Mouse (Mus musculus) T-helper 2 cell (primary cell): ENCODE data around the gene Arhgef25.
"Not testable (repeated sequence)": the region's sequence is repeated elsewhere in the genome, so short reads cannot be mapped to it uniquely, and the experiment has no call there.

Experiments used
- in situ Hi-C: fragments of 300-600 bp; cut with MboI, MseI; formaldehyde crosslinking; loops from one replicate; pipeline ENCODE4 v1.15.1; 2025; ENCODE audit warnings: high pct_unique_total_duplicates

The Arhgef25 gene

GRCm38 (mm10) chr10:127166771-127167613, 22.9 kb downstream of the Arhgef25 start:
- in situ Hi-C loops = no loop called here

- in situ Hi-C loops = no loop called here
Measured at GRCm38 (mm10) chr10:127166404-127166715, 23.5 kb downstream of the Arhgef25 start.

GRCm38 (mm10) chr10:127165654-127166403, 24.1 kb downstream of the Arhgef25 start:
- in situ Hi-C loops = no loop called here

GRCm38 (mm10) chr10:127165354-127165653, 24.6 kb downstream of the Arhgef25 start:
- in situ Hi-C loops = no loop called here

GRCm38 (mm10) chr10:127164631-127165353, 25.1 kb downstream of the Arhgef25 start, which contains the start of gene B4galnt1:
Gene B4galnt1, plus strand, starts transcription at chr10:127165225.
- in situ Hi-C loops = no loop called here

GRCm38 (mm10) chr10:127164190-127164589, 25.7 kb downstream of the Arhgef25 start:
- in situ Hi-C loops = no loop called here

- in situ Hi-C loops = not testable (repeated sequence)
Measured at GRCm38 (mm10) chr10:127162771-127163261, 27.1 kb downstream of the Arhgef25 start.

GRCm38 (mm10) chr10:127160728-127161127, 29.2 kb downstream of the Arhgef25 start:
- in situ Hi-C loops = no loop called here

- in situ Hi-C loops = no loop called here
Measured at GRCm38 (mm10) chr10:127160081-127160480, 29.8 kb downstream of the Arhgef25 start.

- in situ Hi-C loops = no loop called here
Measured at GRCm38 (mm10) chr10:127158471-127158870, 31.4 kb downstream of the Arhgef25 start.

GRCm38 (mm10) chr10:127156511-127156910, 33.4 kb downstream of the Arhgef25 start:
- in situ Hi-C loops = no loop called here

- in situ Hi-C loops = no loop called here
Measured at GRCm38 (mm10) chr10:127156089-127156488, 33.8 kb downstream of the Arhgef25 start.

GRCm38 (mm10) chr10:127154652-127155051, 35.2 kb downstream of the Arhgef25 start:
- in situ Hi-C loops = no loop called here

- in situ Hi-C loops = no loop called here
Measured at GRCm38 (mm10) chr10:127154241-127154640, 35.6 kb downstream of the Arhgef25 start.

GRCm38 (mm10) chr10:127153323-127153722, 36.6 kb downstream of the Arhgef25 start:
- in situ Hi-C loops = no loop called here

GRCm38 (mm10) chr10:127152556-127152955, 37.3 kb downstream of the Arhgef25 start:
- in situ Hi-C loops = not testable (repeated sequence)

GRCm38 (mm10) chr10:127151233-127151632, 38.6 kb downstream of the Arhgef25 start:
- in situ Hi-C loops = not testable (repeated sequence)

GRCm38 (mm10) chr10:127150471-127150872, 39.4 kb downstream of the Arhgef25 start:
- in situ Hi-C loops = no loop called here

GRCm38 (mm10) chr10:127147135-127147534, 42.7 kb downstream of the Arhgef25 start:
- in situ Hi-C loops = no loop called here

- in situ Hi-C loops = no loop called here
Measured at GRCm38 (mm10) chr10:127145303-127145702, 44.6 kb downstream of the Arhgef25 start.

- in situ Hi-C loops = no loop called here
Measured at GRCm38 (mm10) chr10:127144536-127144935, 45.3 kb downstream of the Arhgef25 start.

GRCm38 (mm10) chr10:127143228-127143627, 46.7 kb downstream of the Arhgef25 start:
- in situ Hi-C loops = no loop called here
